Mouse (Mus musculus) spleen, postnatal 0 days (tissue): ENCODE data around the gene Cldn34b1. TPM values are rescaled to one million over a fixed set of nuclear protein-coding genes. Genes with fewer than 3 reads are reported as not detected.

Experiments
- polyA plus RNA-seq: library from polyadenylated mRNA; unstranded; fragments of >200 nt; fragmentation: Nextera tagmentation; extraction: Ambion mirVana; gene quantifications from 2 replicates; pipeline ENCODE4 v1.2.1, GENCODE M21; 2015

The Cldn34b1 gene
- not detected in 2 replicates for polyA plus RNA-seq

DNA sequence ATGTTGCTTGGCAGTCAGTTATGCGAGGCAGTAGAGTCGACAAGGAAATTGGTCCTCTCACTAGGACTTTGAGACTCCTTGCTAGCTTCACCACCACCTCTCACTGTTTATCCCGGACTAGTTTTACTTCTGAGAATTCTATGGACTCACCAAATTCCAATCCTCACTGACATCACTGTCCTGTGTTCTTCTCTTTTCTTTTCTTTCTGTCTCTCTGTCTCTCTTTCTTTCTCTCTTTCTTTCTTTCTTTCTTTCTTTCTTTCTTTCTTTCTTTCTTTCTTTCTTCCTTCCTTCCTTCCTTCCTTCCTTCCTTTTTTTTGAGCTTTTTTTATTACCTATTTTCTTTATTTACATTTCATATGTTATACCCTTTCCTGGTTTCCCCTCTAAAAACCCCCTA lies at the start of gene Cldn34b1:
TSS of gene Cldn34b1 (minus strand) at position 101 of the 400 bp plus-strand sequence.

GRCm38 (mm10) chrX:154935887-154936286 lies 45.8 kb upstream of the Cldn34b1 start, which contains the start of gene Magea6:
Magea6 (minus strand) TSS chrX:154935987.

Other genes starting within 250 kb of the Cldn34b1 start
- gene Magea6, start 45.7 kb upstream of the Cldn34b1 start, polyA plus RNA-seq = not detected in 2 replicates
- gene Magea3, start 59.2 kb upstream of the Cldn34b1 start, polyA plus RNA-seq = not detected in 2 replicates
- gene Magea8, start 105.6 kb upstream of the Cldn34b1 start, polyA plus RNA-seq = not detected in 2 replicates
- gene Magea5, start 172.9 kb upstream of the Cldn34b1 start, polyA plus RNA-seq = not detected in 2 replicates
- gene Magea1, start 199.5 kb upstream of the Cldn34b1 start, polyA plus RNA-seq = not detected in 2 replicates
- not detected in 2 replicates for gene Magea2, start 203.4 kb upstream of the Cldn34b1 start, polyA plus RNA-seq
- not detected in 2 replicates for gene Cldn34b2, start 238.1 kb upstream of the Cldn34b1 start, polyA plus RNA-seq